In genomic region chr1:98350095-98350549, GRCm38 (mm10) we compare ENCODE assay signal across 10 mouse cellular contexts.
DNase-seq lines count a peak whose midpoint lies in the region; ATAC-seq lines count a peak whose summit lies in the region.
"Had no signal": no experiment of that assay in that cellular context is flagged by ENCODE, and none has a peak within 500 bp of the region (broad histone marks: within the 10 kb centered on the region; RNA-seq: fewer than 3 reads in every experiment).

No protein-coding gene starts in this region.

- no peak overlapping the region for H3K4me3 ChIP-seq in forebrain, embryonic 14.5 days (ENCODE audit: low read depth, low read length)
- H3K4me3 ChIP-seq: embryonic facial prominence, embryonic 13.5 days had no signal

- no peak overlapping the region for H3K9ac ChIP-seq in forebrain, embryonic 14.5 days (ENCODE audit: low read length)
- H3K9ac ChIP-seq: embryonic facial prominence, embryonic 13.5 days had no signal

- H3K36me3 ChIP-seq in forebrain, embryonic 14.5 days (ENCODE audit: control insufficient read depth, insufficient read depth, low read length), result no peaks in the 10 kb centered on the region
- H3K36me3 ChIP-seq: embryonic facial prominence, embryonic 13.5 days had no signal

- H3K4me2 ChIP-seq in forebrain, embryonic 14.5 days (ENCODE audit: low read length), result no peak overlapping the region
- H3K4me2 ChIP-seq: embryonic facial prominence, embryonic 13.5 days had no signal

- H3K27me3 ChIP-seq in forebrain, embryonic 14.5 days (replicated peaks; ENCODE audit: control insufficient read depth, insufficient read depth, low read length), result no peaks in the 10 kb centered on the region
- H3K27me3 ChIP-seq: embryonic facial prominence, embryonic 13.5 days had no signal

- H3K27ac ChIP-seq in forebrain, embryonic 14.5 days (ENCODE audit: low read depth, low read length), result no peak overlapping the region
- H3K27ac ChIP-seq: embryonic facial prominence, embryonic 13.5 days; macrophage had no signal

- peak; percentile 87 for ATAC-seq in forebrain, embryonic 14.5 days

- no peaks in the 10 kb centered on the region for H3K9me3 ChIP-seq in forebrain, embryonic 14.5 days (replicated peaks; ENCODE audit: control insufficient read depth, low read length)
- H3K9me3 ChIP-seq: embryonic facial prominence, embryonic 13.5 days had no signal

- intact Hi-C loops in left cerebral cortex, postnatal 14 days (cut with DNase I), result loop anchor here (2.0 kb wide), 1 partner anchor 541 kb away; no protein-coding TSS in a partner anchor
- intact Hi-C loops in gastrocnemius, postnatal 14 days (cut with DNase I; ENCODE audit: low total_unique reads), result no loop called here

- 29% methylated on average over 4 of the region's 4 CpGs for WGBS in forebrain, embryonic 14.5 days

- peak; percentile 10 for DNase-seq in adrenal gland, adult 2 months
- no peak for DNase-seq in adrenal gland, postnatal 25 days
- peak; percentile 22 to 58 for DNase-seq in left cerebral cortex, adult 9 months (ENCODE audit: low spot score in 2 of 2)
- no peak for DNase-seq in left cerebral cortex, adult 8-10 months (ENCODE audit: low spot score in 2 of 2)
- peak; percentile 89 for DNase-seq in forebrain, embryonic 14.5 days (ENCODE audit: low spot score)
- peak; percentile 68 to 74 for DNase-seq in left cerebral cortex, postnatal 14 days (ENCODE audit: low spot score in 2 of 2)
- no peak for DNase-seq in spleen, postnatal 10 days (ENCODE audit: low spot score in 2 of 2)
- no peak for DNase-seq in gastrocnemius, postnatal 14 days

- no peaks in the 10 kb centered on the region; the same call in 1 of the 2 replicates for H3K4me1 ChIP-seq in forebrain, embryonic 14.5 days (ENCODE audit: control insufficient read depth, insufficient read depth, low read length)
- H3K4me1 ChIP-seq: embryonic facial prominence, embryonic 13.5 days had no signal

Comparison
In these comparisons a context has a peak if more than half of its experiments do, and no peak if none do; other contexts are left out.
1. DNase-seq: peak in adrenal gland, adult 2 months (single experiment), left cerebral cortex, adult 9 months (2 of 2), forebrain, embryonic 14.5 days (single experiment) and left cerebral cortex, postnatal 14 days (2 of 2); none in adrenal gland, postnatal 25 days (single experiment), left cerebral cortex, adult 8-10 months (0 of 2), spleen, postnatal 10 days (0 of 2) and gastrocnemius, postnatal 14 days (single experiment).